Comparison of ENCODE assay signal across 9 mouse cellular contexts in the genomic region with DNA sequence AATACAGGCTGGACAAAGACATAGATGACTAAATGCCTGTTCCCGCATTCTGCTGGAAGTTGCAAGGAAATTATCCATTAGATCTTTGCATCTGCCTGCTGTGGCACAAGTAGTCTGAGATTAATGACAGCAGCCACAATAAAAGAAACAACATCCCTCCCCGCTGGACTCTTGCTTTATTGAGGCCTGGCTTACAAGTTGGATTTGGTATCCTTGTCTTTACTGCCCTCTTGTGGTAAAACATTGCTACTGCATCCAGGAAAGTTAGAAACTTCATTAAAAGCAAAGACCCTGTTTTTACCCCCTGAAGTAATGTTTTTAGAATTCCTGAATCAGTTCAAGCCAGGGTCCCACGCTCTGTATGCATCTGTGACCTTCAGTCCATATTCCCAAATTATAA. TPM values are rescaled to one million over a fixed set of nuclear protein-coding genes. Genes with fewer than 3 reads are reported as not detected.
DNase-seq lines count a peak whose midpoint lies in the region; ATAC-seq and TF ChIP-seq lines count a peak whose summit lies in the region.
"Had no signal": no experiment of that assay in that cellular context is flagged by ENCODE, and none has a peak within 500 bp of the region (broad histone marks: within the 10 kb centered on the region; RNA-seq: fewer than 3 reads in every experiment).

No protein-coding gene starts in this region.

- no peaks in the 10 kb centered on the region for H3K9me3 ChIP-seq in hindbrain, embryonic 11.5 days (ENCODE audit: control insufficient read depth, low read length)
- no peaks in the 10 kb centered on the region for H3K9me3 ChIP-seq in hindbrain, embryonic 12.5 days (replicated peaks)
- H3K9me3 ChIP-seq in forebrain, embryonic 11.5 days (ENCODE audit: control insufficient read depth, low read length), result no peaks in the 10 kb centered on the region
- H3K9me3 ChIP-seq: liver, embryonic 13.5 days had no signal

- H3K4me3 ChIP-seq in hindbrain, embryonic 11.5 days (ENCODE audit: low read depth, low read length), result no peak overlapping the region
- H3K4me3 ChIP-seq in hindbrain, embryonic 12.5 days, result no peak overlapping the region
- H3K4me3 ChIP-seq in cortical plate, adult 2 months (ENCODE audit: insufficient read depth, low read length), result no peak overlapping the region
- H3K4me3 ChIP-seq in forebrain, embryonic 11.5 days (ENCODE audit: low read depth, low read length), result no peak overlapping the region
- H3K4me3 ChIP-seq: liver, embryonic 13.5 days had no signal

- WGBS in hindbrain, embryonic 11.5 days, result 24% methylated on average over 3 of the region's 3 CpGs
- 25% methylated on average over 3 of the region's 3 CpGs for WGBS in hindbrain, embryonic 12.5 days
- 25% methylated on average over 3 of the region's 3 CpGs for WGBS in forebrain, embryonic 11.5 days

- no peaks in the 10 kb centered on the region for H3K27me3 ChIP-seq in hindbrain, embryonic 11.5 days (ENCODE audit: control insufficient read depth, insufficient read depth, low read length)
- peaks cover 6% of the 10 kb centered on the region for H3K27me3 ChIP-seq in hindbrain, embryonic 12.5 days
- H3K27me3 ChIP-seq in forebrain, embryonic 11.5 days (ENCODE audit: control insufficient read depth, insufficient read depth, low read length), result no peaks in the 10 kb centered on the region
- H3K27me3 ChIP-seq: liver, embryonic 13.5 days had no signal

- H3K9ac ChIP-seq in hindbrain, embryonic 11.5 days (ENCODE audit: low read depth, low read length), result no peak overlapping the region
- no peak overlapping the region for H3K9ac ChIP-seq in hindbrain, embryonic 12.5 days
- H3K9ac ChIP-seq in forebrain, embryonic 11.5 days (ENCODE audit: low read length), result no peak overlapping the region
- H3K9ac ChIP-seq: liver, embryonic 13.5 days had no signal

- no peaks in the 10 kb centered on the region for H3K36me3 ChIP-seq in hindbrain, embryonic 11.5 days (ENCODE audit: control insufficient read depth, insufficient read depth, low read length)
- no peaks in the 10 kb centered on the region for H3K36me3 ChIP-seq in hindbrain, embryonic 12.5 days
- no peaks in the 10 kb centered on the region for H3K36me3 ChIP-seq in forebrain, embryonic 11.5 days (ENCODE audit: control insufficient read depth, insufficient read depth, low read length)
- H3K36me3 ChIP-seq: liver, embryonic 13.5 days had no signal

- DNase-seq in hindbrain, embryonic 11.5 days (ENCODE audit: low spot score), result peak; percentile 73
- DNase-seq in thymus, postnatal 0 days (ENCODE audit: low spot score), result peak; percentile 46
- no peak for DNase-seq in thymus, adult 18-20 months
- no peak for DNase-seq in spleen, postnatal 14 days (ENCODE audit: low spot score in 2 of 2)
- no peak for DNase-seq in forebrain, embryonic 11.5 days (ENCODE audit: low spot score)
- DNase-seq: liver, embryonic 13.5 days had no signal

- no peak for TF ChIP-seq POLR2A in cortical plate, adult 2 months (IDR thresholded peaks at IDR 0.05; ENCODE audit: extremely low read depth, insufficient read depth, low read length)

- H3K4me1 ChIP-seq in hindbrain, embryonic 11.5 days (replicated peaks; ENCODE audit: control insufficient read depth, insufficient read depth, low read length), result no peaks in the 10 kb centered on the region
- H3K4me1 ChIP-seq in hindbrain, embryonic 12.5 days, result peaks cover 4% of the 10 kb centered on the region; the same call in 1 of the 2 replicates
- H3K4me1 ChIP-seq in cortical plate, adult 2 months (ENCODE audit: control insufficient read depth, insufficient read depth, low read length), result no peaks in the 10 kb centered on the region
- H3K4me1 ChIP-seq in forebrain, embryonic 11.5 days (replicated peaks; ENCODE audit: control insufficient read depth, insufficient read depth, low read length), result no peaks in the 10 kb centered on the region
- H3K4me1 ChIP-seq: liver, embryonic 13.5 days had no signal

- H3K4me2 ChIP-seq in hindbrain, embryonic 11.5 days (replicated peaks; ENCODE audit: low read depth, low read length), result no peak overlapping the region
- no peak overlapping the region for H3K4me2 ChIP-seq in hindbrain, embryonic 12.5 days (replicated peaks)
- H3K4me2 ChIP-seq in forebrain, embryonic 11.5 days (ENCODE audit: low read depth, low read length, severe bottlenecking), result no peak overlapping the region
- H3K4me2 ChIP-seq: liver, embryonic 13.5 days had no signal

- peak; percentile 57 for TF ChIP-seq CTCF in cortical plate, adult 2 months (IDR thresholded peaks at IDR 0.05; ENCODE audit: extremely low read depth, insufficient read depth, low read length)

- no peak for ATAC-seq in hindbrain, embryonic 11.5 days (ENCODE audit: low FRiP score)
- no peak for ATAC-seq in hindbrain, embryonic 12.5 days (ENCODE audit: low FRiP score)
- ATAC-seq in megakaryocyte, adult 5-6 weeks (ENCODE audit: poor library complexity, severe bottlenecking), result peak; percentile 55
- no peak for ATAC-seq in forebrain, embryonic 11.5 days (replicated peaks; ENCODE audit: low FRiP score)

- no peak overlapping the region for H3K27ac ChIP-seq in hindbrain, embryonic 11.5 days (ENCODE audit: low read depth, low read length)
- H3K27ac ChIP-seq in hindbrain, embryonic 12.5 days, result no peak overlapping the region
- H3K27ac ChIP-seq in cortical plate, adult 2 months (ENCODE audit: insufficient read depth, low read length), result no peak overlapping the region
- H3K27ac ChIP-seq in forebrain, embryonic 11.5 days (ENCODE audit: low read depth, low read length), result no peak overlapping the region
- H3K27ac ChIP-seq: liver, embryonic 13.5 days had no signal

RNA-seq across cellular contexts. Expression of a gene that starts 31.4 kb away (rescaled TPM):
- not detected in 2 replicates for polyA plus RNA-seq in hindbrain, embryonic 11.5 days (2014; fragmentation: Nextera tagmentation; extraction: Ambion mirVana)
- 0.08 TPM in 1 of 2 replicates, not detected in the other for polyA plus RNA-seq in hindbrain, embryonic 12.5 days (2016; fragmentation: Nextera tagmentation; extraction: Ambion mirVana)
- 0.14 and 0.20 TPM in 2 replicates for polyA plus RNA-seq in thymus, postnatal 0 days (2015; fragmentation: Nextera tagmentation; extraction: Ambion mirVana)
- not detected in 2 replicates for polyA plus RNA-seq in cortical plate, adult 2 months (2012; rRNA removed)
- total RNA-seq in megakaryocyte, adult 5-6 weeks (2015), result not detected in 2 replicates
- not detected in 2 replicates for total RNA-seq in megakaryocyte, adult 5-6 weeks (2017)
- polyA plus RNA-seq in forebrain, embryonic 11.5 days (2014; fragmentation: Nextera tagmentation; extraction: Ambion mirVana), result not detected in 2 replicates

Comparison
In these comparisons a context has a peak if more than half of its experiments do, and no peak if none do; other contexts are left out.
1. DNase-seq: peak in hindbrain, embryonic 11.5 days (single experiment) and thymus, postnatal 0 days (single experiment); none in thymus, adult 18-20 months (0 of 2), spleen, postnatal 14 days (0 of 2) and forebrain, embryonic 11.5 days (single experiment).